Mouse (Mus musculus): ENCODE measurements around the gene Stim2. TPM values are rescaled to one million over a fixed set of nuclear protein-coding genes. Genes with fewer than 3 reads are reported as not detected.

Gene Stim2
- total and polyA plus RNA-seq, 3 experiments = 16.8 to 21.5 (median 18.2) TPM

- H3K27ac ChIP-seq (ENCODE audit: insufficient read depth, low read depth) = no peak overlapping the region
- H3K9me3 ChIP-seq (replicated peaks; ENCODE audit: low read length) = no peaks in the 10 kb centered on the region
- H3K4me3 ChIP-seq (replicated peaks in 1 of 3; ENCODE audit: low read depth in 2 of 3, low read length in 2 of 3, poor library complexity in 1 of 3) = no peak overlapping the region
- TF ChIP-seq SIN3A (IDR thresholded peaks at IDR 0.05; ENCODE audit: low read length) (no peak), CHD2 (IDR thresholded peaks at IDR 0.05; ENCODE audit: low read length) (no peak), SMC3 (IDR thresholded peaks at IDR 0.05; ENCODE audit: low read depth, low read length) (no peak), MXI1 (IDR thresholded peaks at IDR 0.05; ENCODE audit: low read depth, low read length) (no peak), ELF1 (IDR thresholded peaks at IDR 0.05; ENCODE audit: low read depth, low read length) (no peak), POLR2AphosphoS2 (IDR thresholded peaks at IDR 0.05; ENCODE audit: low read depth, low read length) (no peak), NRF1 (IDR thresholded peaks at IDR 0.05; ENCODE audit: low read depth, low read length) (no peak), ETS1 (conservative IDR thresholded peaks at IDR 0.05; ENCODE audit: low read depth, low read length) (no peak), ZC3H11A (IDR thresholded peaks at IDR 0.05; ENCODE audit: low read depth, low read length) (no peak), MAZ (IDR thresholded peaks at IDR 0.05; ENCODE audit: low read depth, low read length) (no peak), IRF4 (IDR thresholded peaks at IDR 0.05; ENCODE audit: low read depth, low read length) (no peak), NELFE (IDR thresholded peaks at IDR 0.05; ENCODE audit: low read depth, low read length) (no peak), JUN (IDR thresholded peaks at IDR 0.05; ENCODE audit: insufficient read depth, low read depth, low read length) (no peak), ZKSCAN1 (IDR thresholded peaks at IDR 0.05; ENCODE audit: borderline replicate concordance, low read depth, low read length) (no peak), KAT2A (IDR thresholded peaks at IDR 0.05; ENCODE audit: insufficient replicate concordance, low read length) (no peak), CHD1 (IDR thresholded peaks at IDR 0.05; ENCODE audit: low read depth, low read length) (no peak), TCF12 (IDR thresholded peaks at IDR 0.05; ENCODE audit: low read depth, low read length) (no peak), ZNF384 (IDR thresholded peaks at IDR 0.05; ENCODE audit: low read depth, low read length) (no peak), GABPA (IDR thresholded peaks at IDR 0.05; ENCODE audit: insufficient replicate concordance, low read depth, low read length) (no peak)
- no peaks in the 10 kb centered on the region for H3K79me2 ChIP-seq (replicated peaks; ENCODE audit: control insufficient read depth, extremely low read depth, insufficient read depth, poor library complexity, severe bottlenecking)
- in situ Hi-C loops (cut with MboI; ENCODE audit: low pct_ligation_motif_present, low pct_unique_long_range_greater_than_20kb, low sequenced_read_pairs) (no loop called here), dilution Hi-C loops (cut with MboI; ENCODE audit: extremely low pct_ligation_motif_present, extremely low pct_unique_long_range_greater_than_20kb, low sequenced_read_pairs) (no loop called here)
- no peak overlapping the region for H3K9ac ChIP-seq (ENCODE audit: insufficient read depth, low read depth)
- peaks cover 0 to 29% of the 10 kb centered on the region in 2 experiments; a peak in 2 of 4 replicates for H3K4me1 ChIP-seq (ENCODE audit: control insufficient read depth in 1 of 2, insufficient read depth in 2 of 2)
- no peak overlapping the region for H3K4me2 ChIP-seq (ENCODE audit: insufficient read depth, low read depth, poor library complexity, severe bottlenecking)
- no peaks in the 10 kb centered on the region for H3K27me3 ChIP-seq (replicated peaks)
- peak; percentile 28 for DNase-seq (ENCODE audit: extremely low read depth)
- no peaks in the 10 kb centered on the region for H3K36me3 ChIP-seq (replicated peaks in 1 of 2; ENCODE audit: control insufficient read depth in 1 of 2, insufficient read depth in 1 of 2, low read length in 1 of 2)
These were observed 72.2 kb downstream of the Stim2 start for GRCm38 (mm10) chr5:54070549-54070948.

DNA sequence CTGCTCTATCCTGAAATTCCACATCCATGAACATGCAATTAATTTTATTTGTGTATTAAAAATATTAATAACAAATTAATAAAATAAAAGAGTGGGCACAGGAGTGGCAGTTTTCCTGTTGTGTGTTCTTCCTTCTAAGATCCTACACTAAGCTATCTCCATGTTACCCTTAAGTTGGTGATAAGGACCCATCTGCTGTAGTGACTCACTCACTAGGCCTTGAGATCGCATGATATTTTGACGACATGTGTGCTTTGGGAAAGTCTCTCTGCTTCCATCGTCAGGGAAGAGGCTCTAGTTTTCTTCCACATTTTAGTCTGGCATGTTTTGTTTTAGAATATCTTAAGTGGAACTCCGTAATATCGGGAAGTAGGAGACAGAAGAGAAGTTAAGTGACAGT lies 73.0 kb downstream of the Stim2 start:
- in situ Hi-C loops (cut with MboI; ENCODE audit: low pct_ligation_motif_present, low pct_unique_long_range_greater_than_20kb, low sequenced_read_pairs) (no loop called here), dilution Hi-C loops (cut with MboI; ENCODE audit: extremely low pct_ligation_motif_present, extremely low pct_unique_long_range_greater_than_20kb, low sequenced_read_pairs) (no loop called here)
- Histone ChIP-seq H3K4me2 (ENCODE audit: insufficient read depth, low read depth, poor library complexity, severe bottlenecking) (no peak overlapping the region), H3K79me2 (replicated peaks; ENCODE audit: control insufficient read depth, extremely low read depth, insufficient read depth, poor library complexity, severe bottlenecking) (no peaks in the 10 kb centered on the region), H3K36me3 (replicated peaks in 1 of 2; ENCODE audit: control insufficient read depth in 1 of 2, insufficient read depth in 1 of 2, low read length in 1 of 2) (no peaks in the 10 kb centered on the region), H3K4me3 (replicated peaks in 1 of 3; ENCODE audit: low read depth in 2 of 3, low read length in 2 of 3, poor library complexity in 1 of 3) (no peak overlapping the region), H3K9me3 (replicated peaks; ENCODE audit: low read length) (no peaks in the 10 kb centered on the region), H3K27me3 (replicated peaks) (no peaks in the 10 kb centered on the region), H3K9ac (ENCODE audit: insufficient read depth, low read depth) (no peak overlapping the region), H3K4me1 (ENCODE audit: control insufficient read depth in 1 of 2, insufficient read depth in 2 of 2) (peaks cover 0 to 29% of the 10 kb centered on the region in 2 experiments; a peak in 2 of 4 replicates), H3K27ac (ENCODE audit: insufficient read depth, low read depth) (no peak overlapping the region)
- DNase-seq (ENCODE audit: extremely low read depth) = no peak
- TF ChIP-seq SMC3 (IDR thresholded peaks at IDR 0.05; ENCODE audit: low read depth, low read length) (no peak), MAFK (IDR thresholded peaks at IDR 0.05; ENCODE audit: insufficient replicate concordance, low read length) (no peak), RAD21 (IDR thresholded peaks at IDR 0.05; ENCODE audit: low read depth, low read length) (no peak), TCF12 (IDR thresholded peaks at IDR 0.05; ENCODE audit: low read depth, low read length) (no peak)

Data from CH12.LX (cell line).